Mouse (Mus musculus): ENCODE measurements around the gene Trat1. TPM values are rescaled to one million over a fixed set of nuclear protein-coding genes. Genes with fewer than 3 reads are reported as not detected.

Trat1 gene
- polyA plus RNA-seq, 1 experiment: not detected

- Histone ChIP-seq H3K27me3 (ENCODE audit: control insufficient read depth) (no peaks in the 10 kb centered on the region), H3K4me1 (ENCODE audit: control insufficient read depth) (no peaks in the 10 kb centered on the region), H3K9me3 (ENCODE audit: control insufficient read depth, low read length) (no peaks in the 10 kb centered on the region), H3K4me3 (replicated peaks) (no peak overlapping the region), H3K36me3 (ENCODE audit: control insufficient read depth) (no peaks in the 10 kb centered on the region)
- TF ChIP-seq GATA1 (IDR thresholded peaks at IDR 0.05; ENCODE audit: low read length) (no peak), TAL1 (IDR thresholded peaks at IDR 0.05; ENCODE audit: low read length) (no peak)
Observed at GRCm38 (mm10) chr16:48739974-48740373, 31.8 kb downstream of the Trat1 start.

DNA sequence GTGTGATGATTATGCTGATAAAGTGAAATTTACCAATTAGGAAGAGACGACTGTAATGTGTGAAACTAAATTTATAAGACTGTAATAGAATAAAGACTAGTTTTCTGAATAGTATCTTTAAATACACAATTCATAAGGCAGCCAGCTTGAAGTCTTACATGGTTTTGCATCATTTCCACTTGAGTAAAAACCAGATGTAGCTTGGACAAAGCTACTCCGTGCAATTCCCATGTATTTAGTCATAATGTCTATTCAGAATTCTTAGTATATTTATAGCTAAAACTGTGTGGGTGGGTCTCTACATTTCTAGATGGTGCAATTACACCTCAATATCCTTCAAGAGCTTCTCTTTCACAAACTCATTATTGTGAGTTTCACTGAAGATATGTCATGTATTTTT lies 33.4 kb downstream of the Trat1 start:
- no peaks in the 10 kb centered on the region for H3K36me3 ChIP-seq (ENCODE audit: control insufficient read depth)
- no peaks in the 10 kb centered on the region for H3K9me3 ChIP-seq (ENCODE audit: control insufficient read depth, low read length)
- H3K27me3 ChIP-seq (ENCODE audit: control insufficient read depth): no peaks in the 10 kb centered on the region
- no peaks in the 10 kb centered on the region for H3K4me1 ChIP-seq (ENCODE audit: control insufficient read depth)
- H3K4me3 ChIP-seq (replicated peaks): no peak overlapping the region
- TF ChIP-seq TAL1 (IDR thresholded peaks at IDR 0.05; ENCODE audit: low read length) (no peak), GATA1 (IDR thresholded peaks at IDR 0.05; ENCODE audit: low read length) (no peak)

GRCm38 (mm10) chr16:48736890-48737289 lies 34.9 kb downstream of the Trat1 start:
- TF ChIP-seq GATA1 (IDR thresholded peaks at IDR 0.05; ENCODE audit: low read length) (no peak), TAL1 (IDR thresholded peaks at IDR 0.05; ENCODE audit: low read length) (no peak)
- Histone ChIP-seq H3K36me3 (ENCODE audit: control insufficient read depth) (no peaks in the 10 kb centered on the region), H3K4me3 (replicated peaks) (no peak overlapping the region), H3K27me3 (ENCODE audit: control insufficient read depth) (no peaks in the 10 kb centered on the region), H3K9me3 (ENCODE audit: control insufficient read depth, low read length) (no peaks in the 10 kb centered on the region), H3K4me1 (ENCODE audit: control insufficient read depth) (no peaks in the 10 kb centered on the region)

GRCm38 (mm10) chr16:48720259-48720658 lies 51.6 kb downstream of the Trat1 start:
- Histone ChIP-seq H3K9me3 (ENCODE audit: control insufficient read depth, low read length) (no peaks in the 10 kb centered on the region), H3K27me3 (ENCODE audit: control insufficient read depth) (no peaks in the 10 kb centered on the region), H3K4me3 (replicated peaks) (no peak overlapping the region), H3K36me3 (ENCODE audit: control insufficient read depth) (no peaks in the 10 kb centered on the region), H3K4me1 (ENCODE audit: control insufficient read depth) (no peaks in the 10 kb centered on the region)
- TF ChIP-seq TAL1 (IDR thresholded peaks at IDR 0.05; ENCODE audit: low read length) (no peak), GATA1 (IDR thresholded peaks at IDR 0.05; ENCODE audit: low read length) (no peak)

GRCm38 (mm10) chr16:48719679-48720078 lies 52.1 kb downstream of the Trat1 start:
- Histone ChIP-seq H3K36me3 (ENCODE audit: control insufficient read depth) (no peaks in the 10 kb centered on the region), H3K4me1 (ENCODE audit: control insufficient read depth) (no peaks in the 10 kb centered on the region), H3K4me3 (replicated peaks) (no peak overlapping the region), H3K9me3 (ENCODE audit: control insufficient read depth, low read length) (no peaks in the 10 kb centered on the region), H3K27me3 (ENCODE audit: control insufficient read depth) (no peaks in the 10 kb centered on the region)
- TF ChIP-seq GATA1 (IDR thresholded peaks at IDR 0.05; ENCODE audit: low read length): no peak
- no peak for TF ChIP-seq TAL1 (IDR thresholded peaks at IDR 0.05; ENCODE audit: low read length)

DNA sequence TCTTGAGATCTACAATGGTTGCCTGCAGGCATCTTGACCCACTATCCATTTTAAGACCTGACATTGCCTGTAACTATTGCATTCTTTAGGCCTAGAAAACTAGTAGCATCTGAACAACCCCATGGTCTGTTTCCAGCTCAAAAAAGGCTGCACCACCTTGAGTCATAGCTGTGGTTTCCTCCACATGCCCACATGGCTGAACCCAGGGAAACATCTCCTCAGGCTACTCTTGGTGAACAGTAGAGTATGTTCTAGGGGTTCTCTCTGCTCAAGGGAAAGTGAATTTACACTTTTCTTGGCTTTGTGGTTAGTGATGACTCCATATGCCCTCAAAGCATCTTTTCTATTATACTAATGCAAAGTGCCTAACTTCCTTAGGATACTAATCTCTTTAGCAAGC lies 55.5 kb downstream of the Trat1 start:
- TF ChIP-seq GATA1 (IDR thresholded peaks at IDR 0.05; ENCODE audit: low read length) (no peak), TAL1 (IDR thresholded peaks at IDR 0.05; ENCODE audit: low read length) (no peak)
- H3K36me3 ChIP-seq (ENCODE audit: control insufficient read depth): no peaks in the 10 kb centered on the region
- no peaks in the 10 kb centered on the region for H3K4me1 ChIP-seq (ENCODE audit: control insufficient read depth)
- H3K9me3 ChIP-seq (ENCODE audit: control insufficient read depth, low read length): no peaks in the 10 kb centered on the region
- no peaks in the 10 kb centered on the region for H3K27me3 ChIP-seq (ENCODE audit: control insufficient read depth)
- no peak overlapping the region for H3K4me3 ChIP-seq (replicated peaks)

GRCm38 (mm10) chr16:48701896-48702295 lies 69.9 kb downstream of the Trat1 start:
- Histone ChIP-seq H3K9me3 (ENCODE audit: control insufficient read depth, low read length) (no peaks in the 10 kb centered on the region; the same call in 1 of the 2 replicates), H3K36me3 (ENCODE audit: control insufficient read depth) (no peaks in the 10 kb centered on the region), H3K27me3 (ENCODE audit: control insufficient read depth) (no peaks in the 10 kb centered on the region), H3K4me3 (replicated peaks) (no peak overlapping the region), H3K4me1 (ENCODE audit: control insufficient read depth) (no peaks in the 10 kb centered on the region)
- TF ChIP-seq TAL1 (IDR thresholded peaks at IDR 0.05; ENCODE audit: low read length) (no peak), GATA1 (IDR thresholded peaks at IDR 0.05; ENCODE audit: low read length) (no peak)

Other genes starting within 250 kb of the Trat1 start
- not detected in 2 replicates for gene Retnlb, start 44.8 kb upstream of the Trat1 start, polyA plus RNA-seq (2012)
- not detected in 2 replicates for gene Retnla, start 70.5 kb upstream of the Trat1 start, polyA plus RNA-seq (2012)
- not detected in 2 replicates for gene Retnlg, start 100.6 kb upstream of the Trat1 start, polyA plus RNA-seq (2012)
- gene Dzip3, start 222.1 kb upstream of the Trat1 start, polyA plus RNA-seq (2012): 0.12 and 0.16 TPM in 2 replicates
- 0.44 and 0.61 TPM in 2 replicates for gene Cip2a, start 222.2 kb upstream of the Trat1 start, polyA plus RNA-seq (2012)